Comparison of ENCODE assay signal across 8 mouse cellular contexts in genomic region chr6:99204780-99205586, GRCm38 (mm10).
DNase-seq lines count a peak whose midpoint lies in the region; ATAC-seq and TF ChIP-seq lines count a peak whose summit lies in the region.
"Had no signal": no experiment of that assay in that cellular context is flagged by ENCODE, and none has a peak within 500 bp of the region (broad histone marks: within the 10 kb centered on the region; RNA-seq: fewer than 3 reads in every experiment).

No protein-coding gene starts in this region.

- peaks cover 16% of the 10 kb centered on the region for H3K4me1 ChIP-seq in lung, postnatal 0 days (ENCODE audit: insufficient read depth, low read depth, low read length)
- H3K4me1 ChIP-seq in embryonic facial prominence, embryonic 12.5 days, result peaks cover 55% of the 10 kb centered on the region
- peaks cover 57% of the 10 kb centered on the region for H3K4me1 ChIP-seq in liver, embryonic 12.5 days
- peaks cover 18% of the 10 kb centered on the region for H3K4me1 ChIP-seq in stomach, postnatal 0 days (replicated peaks; ENCODE audit: control insufficient read depth, insufficient read depth)

- TF ChIP-seq CTCF in lung, postnatal 0 days (IDR thresholded peaks at IDR 0.05), result no peak
- no peak for TF ChIP-seq CTCF in stomach, postnatal 0 days (IDR thresholded peaks at IDR 0.05; ENCODE audit: low read depth)

- no peak for TF ChIP-seq EP300 in lung, postnatal 0 days (IDR thresholded peaks at IDR 0.05)
- TF ChIP-seq EP300 in stomach, postnatal 0 days (optimal IDR thresholded peaks at IDR 0.05), result no peak

- no peaks in the 10 kb centered on the region for H3K36me3 ChIP-seq in lung, postnatal 0 days (ENCODE audit: insufficient read depth, low read length)
- no peaks in the 10 kb centered on the region for H3K36me3 ChIP-seq in embryonic facial prominence, embryonic 12.5 days
- H3K36me3 ChIP-seq in liver, embryonic 12.5 days, result no peaks in the 10 kb centered on the region
- H3K36me3 ChIP-seq in stomach, postnatal 0 days (ENCODE audit: control insufficient read depth, insufficient read depth, low read length), result no peaks in the 10 kb centered on the region

- H3K27me3 ChIP-seq in lung, postnatal 0 days (replicated peaks; ENCODE audit: insufficient read depth, low read length), result no peaks in the 10 kb centered on the region
- no peaks in the 10 kb centered on the region for H3K27me3 ChIP-seq in embryonic facial prominence, embryonic 12.5 days
- H3K27me3 ChIP-seq in liver, embryonic 12.5 days (replicated peaks), result 0 out of 2 replicates have a peak, but pooled peaks cover 5% of the 10 kb centered on the region
- H3K27me3 ChIP-seq in stomach, postnatal 0 days (ENCODE audit: control insufficient read depth, insufficient read depth, low read length), result no peaks in the 10 kb centered on the region

- no peak overlapping the region for H3K4me3 ChIP-seq in lung, postnatal 0 days (ENCODE audit: low read depth, low read length)
- H3K4me3 ChIP-seq in embryonic facial prominence, embryonic 12.5 days, result peak overlapping the region; percentile 6; the same call in 1 of the 2 replicates
- H3K4me3 ChIP-seq in liver, embryonic 12.5 days, result 0 out of 2 replicates have a peak overlapping the region, but pooled peaks have one; percentile 5
- H3K4me3 ChIP-seq in stomach, postnatal 0 days (ENCODE audit: low read depth, low read length), result no peak overlapping the region

- no peak overlapping the region for H3K9ac ChIP-seq in lung, postnatal 0 days (replicated peaks; ENCODE audit: low read depth)
- no peak overlapping the region for H3K9ac ChIP-seq in embryonic facial prominence, embryonic 12.5 days
- no peak overlapping the region for H3K9ac ChIP-seq in liver, embryonic 12.5 days
- H3K9ac ChIP-seq in stomach, postnatal 0 days (ENCODE audit: low read length), result no peak overlapping the region

- ATAC-seq in lung, postnatal 0 days, result no peak
- no peak for ATAC-seq in embryonic facial prominence, embryonic 12.5 days (ENCODE audit: insufficient number of reproducible peaks, insufficient read depth, low FRiP score, low TSS enrichment)
- no peak for ATAC-seq in liver, embryonic 12.5 days
- ATAC-seq in stomach, postnatal 0 days (ENCODE audit: low FRiP score, low TSS enrichment), result no peak

- H3K4me2 ChIP-seq in lung, postnatal 0 days (replicated peaks; ENCODE audit: low read depth, low read length), result peak overlapping the region; percentile 44
- peak overlapping the region; percentile 46 for H3K4me2 ChIP-seq in embryonic facial prominence, embryonic 12.5 days (replicated peaks)
- H3K4me2 ChIP-seq in liver, embryonic 12.5 days, result peak overlapping the region; percentile 35
- peak overlapping the region; percentile 44 for H3K4me2 ChIP-seq in stomach, postnatal 0 days (replicated peaks; ENCODE audit: low read depth)

- DNase-seq in lung, postnatal 0 days (ENCODE audit: low spot score), result no peak
- no peak for DNase-seq in lung, postnatal 25 days (ENCODE audit: low spot score)
- no peak for DNase-seq in stomach, postnatal 0 days (ENCODE audit: low spot score)
- no peak for DNase-seq in T-cell, adult 2 months (ENCODE audit: low spot score)
- no peak for DNase-seq in thymus, postnatal 10 days (ENCODE audit: low spot score in 2 of 2)
- DNase-seq: gastrocnemius, postnatal 36 days had no signal

- H3K27ac ChIP-seq in lung, postnatal 0 days (ENCODE audit: low read length), result no peak overlapping the region
- peak overlapping the region; percentile 64; the same call in 1 of the 2 replicates for H3K27ac ChIP-seq in embryonic facial prominence, embryonic 12.5 days
- H3K27ac ChIP-seq in liver, embryonic 12.5 days, result peak overlapping the region; percentile 38; the same call in 1 of the 2 replicates
- peak overlapping the region; percentile 61 for H3K27ac ChIP-seq in stomach, postnatal 0 days (replicated peaks)

- WGBS in lung, postnatal 0 days, result 7% methylated on average over 7 of the region's 7 CpGs
- 4% methylated on average over 7 of the region's 7 CpGs for WGBS in embryonic facial prominence, embryonic 12.5 days
- 6% methylated on average over 7 of the region's 7 CpGs for WGBS in liver, embryonic 12.5 days (ENCODE audit: insufficient replicate concordance)
- WGBS in stomach, postnatal 0 days, result 8% methylated on average over 7 of the region's 7 CpGs

- no peaks in the 10 kb centered on the region for H3K9me3 ChIP-seq in lung, postnatal 0 days (ENCODE audit: low read length)
- H3K9me3 ChIP-seq in embryonic facial prominence, embryonic 12.5 days, result no peaks in the 10 kb centered on the region
- H3K9me3 ChIP-seq in liver, embryonic 12.5 days (replicated peaks), result no peaks in the 10 kb centered on the region
- no peaks in the 10 kb centered on the region for H3K9me3 ChIP-seq in stomach, postnatal 0 days (ENCODE audit: control insufficient read depth, low read length)

Comparison
In these comparisons a context has a peak if more than half of its experiments do, and no peak if none do; other contexts are left out.
1. H3K4me3 ChIP-seq: peak in embryonic facial prominence, embryonic 12.5 days (single experiment) and liver, embryonic 12.5 days (single experiment); none in lung, postnatal 0 days (single experiment) and stomach, postnatal 0 days (single experiment).
2. Peak in every context shown above with its lines, with median percentiles within 50 percentile points of each other: H3K4me2 ChIP-seq.